In the genomic region with DNA sequence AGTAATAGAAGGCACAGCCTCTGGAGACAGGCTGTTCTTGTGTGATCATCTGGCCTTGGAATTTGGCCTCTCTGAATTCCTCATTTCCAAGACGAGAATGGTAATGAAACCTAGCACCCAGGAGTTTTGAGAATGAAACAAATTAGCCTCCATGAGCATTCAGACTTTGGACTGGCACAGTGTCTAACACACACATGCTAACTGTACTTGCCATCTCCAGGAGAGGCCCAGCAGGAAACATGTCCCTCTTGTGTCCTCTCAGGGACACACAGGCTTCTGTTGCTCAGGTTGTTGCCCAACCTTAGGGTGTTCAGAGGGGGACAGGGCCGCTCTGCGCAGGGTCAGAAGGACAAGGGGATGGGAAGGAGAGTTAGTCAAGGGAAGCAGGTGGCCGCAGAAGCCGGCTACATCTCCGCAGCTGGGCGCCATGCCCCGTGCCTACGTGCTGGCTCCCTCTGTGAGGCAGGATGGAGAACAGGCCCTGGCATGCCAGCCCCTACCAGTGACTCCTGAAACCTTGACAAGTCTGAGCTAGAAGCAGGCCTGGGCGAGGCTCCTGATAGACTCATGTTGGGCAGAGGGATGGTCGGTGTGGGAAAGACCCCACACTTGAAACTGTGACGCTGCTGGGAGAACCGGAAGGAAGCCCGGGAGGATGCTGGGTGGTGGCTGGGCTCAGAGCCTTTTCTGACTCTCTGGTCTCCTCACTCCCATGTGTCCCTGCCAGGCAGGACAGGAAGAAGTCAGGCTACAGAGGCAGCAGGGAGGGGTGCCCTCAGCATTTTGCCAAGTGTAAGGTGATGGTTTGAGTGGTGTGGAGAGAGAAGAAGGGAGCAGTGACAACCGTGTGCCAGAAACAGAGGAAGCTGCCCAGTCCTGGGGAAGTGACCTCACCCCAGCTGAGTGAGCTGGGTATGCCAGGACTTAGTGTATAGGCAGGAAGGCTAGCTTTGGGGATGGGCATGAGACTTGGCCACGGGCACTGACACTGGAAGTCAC, we compare ENCODE assay signal across 9 mouse cellular contexts. TPM values are rescaled to one million over a fixed set of nuclear protein-coding genes. Genes with fewer than 3 reads are reported as not detected.
A peak's percentile ranks its signal among the peaks of the same experiment; 100 is the strongest.
DNase-seq lines count a peak whose midpoint lies in the region; ATAC-seq and TF ChIP-seq lines count a peak whose summit lies in the region.
"Had no signal": no experiment of that assay in that cellular context is flagged by ENCODE, and none has a peak within 500 bp of the region (broad histone marks: within the 10 kb centered on the region; RNA-seq: fewer than 3 reads in every experiment).

No protein-coding gene starts in this region.

- no peak overlapping the region for H3K9ac ChIP-seq in forebrain, embryonic 12.5 days
- no peak overlapping the region for H3K9ac ChIP-seq in forebrain, postnatal 0 days
- no peak overlapping the region for H3K9ac ChIP-seq in intestine, postnatal 0 days (ENCODE audit: low read depth, low read length)
- H3K9ac ChIP-seq: heart, embryonic 13.5 days had no signal

- WGBS in forebrain, embryonic 12.5 days: 82% methylated on average over 16 of the region's 16 CpGs
- 73% methylated on average over 16 of the region's 16 CpGs for WGBS in forebrain, postnatal 0 days
- 68% methylated on average over 16 of the region's 16 CpGs for WGBS in intestine, postnatal 0 days

- no peak overlapping the region for H3K4me2 ChIP-seq in forebrain, embryonic 12.5 days
- H3K4me2 ChIP-seq in forebrain, postnatal 0 days (ENCODE audit: low read depth): no peak overlapping the region
- no peak overlapping the region for H3K4me2 ChIP-seq in intestine, postnatal 0 days (replicated peaks; ENCODE audit: low read depth)
- H3K4me2 ChIP-seq: heart, embryonic 13.5 days had no signal

- H3K27me3 ChIP-seq in forebrain, embryonic 12.5 days: no peaks in the 10 kb centered on the region; the same call in 1 of the 2 replicates
- H3K27me3 ChIP-seq in forebrain, postnatal 0 days (ENCODE audit: insufficient read depth, low read length): no peaks in the 10 kb centered on the region
- no peaks in the 10 kb centered on the region for H3K27me3 ChIP-seq in intestine, postnatal 0 days (replicated peaks; ENCODE audit: control insufficient read depth, insufficient read depth, low read length)

- no peak for DNase-seq in forebrain, postnatal 0 days
- DNase-seq in lung, postnatal 10 days: peak; percentile 25
- no peak for DNase-seq in lung, postnatal 25 days (ENCODE audit: low spot score)
- peak; percentile 44 for DNase-seq in urinary bladder, postnatal 25 days (ENCODE audit: low spot score)
- no peak for DNase-seq in retina, embryonic 14.5 days (ENCODE audit: low spot score)
- DNase-seq in frontal cortex, postnatal 25 days (ENCODE audit: low spot score in 2 of 2): no peak

- no peak for ATAC-seq in forebrain, embryonic 12.5 days (ENCODE audit: low FRiP score)
- no peak; the same call in 1 of the 2 replicates for ATAC-seq in forebrain, postnatal 0 days
- peak; percentile 85 for ATAC-seq in intestine, postnatal 0 days

- no peak for TF ChIP-seq CTCF in forebrain, postnatal 0 days (IDR thresholded peaks at IDR 0.05; ENCODE audit: low read depth)
- TF ChIP-seq CTCF in intestine, postnatal 0 days (IDR thresholded peaks at IDR 0.05; ENCODE audit: low read depth): peak; percentile 69

- H3K9me3 ChIP-seq in forebrain, embryonic 12.5 days: no peaks in the 10 kb centered on the region
- no peaks in the 10 kb centered on the region for H3K9me3 ChIP-seq in forebrain, postnatal 0 days (ENCODE audit: low read length)
- H3K9me3 ChIP-seq in intestine, postnatal 0 days (ENCODE audit: control insufficient read depth): no peaks in the 10 kb centered on the region
- H3K9me3 ChIP-seq: heart, embryonic 13.5 days had no signal

- H3K4me1 ChIP-seq in forebrain, embryonic 12.5 days: peaks cover 61% of the 10 kb centered on the region
- no peaks in the 10 kb centered on the region for H3K4me1 ChIP-seq in forebrain, postnatal 0 days (ENCODE audit: insufficient read depth)
- H3K4me1 ChIP-seq in intestine, postnatal 0 days (replicated peaks; ENCODE audit: control insufficient read depth, insufficient read depth, low read length): peaks cover 20% of the 10 kb centered on the region

- H3K36me3 ChIP-seq in forebrain, embryonic 12.5 days (replicated peaks): no peaks in the 10 kb centered on the region
- no peaks in the 10 kb centered on the region for H3K36me3 ChIP-seq in forebrain, postnatal 0 days (ENCODE audit: insufficient read depth)
- no peaks in the 10 kb centered on the region for H3K36me3 ChIP-seq in intestine, postnatal 0 days (ENCODE audit: control insufficient read depth, insufficient read depth)
- H3K36me3 ChIP-seq: heart, embryonic 13.5 days had no signal

- no peak overlapping the region for H3K4me3 ChIP-seq in forebrain, embryonic 12.5 days (replicated peaks)
- H3K4me3 ChIP-seq in forebrain, postnatal 0 days (ENCODE audit: low read depth, low read length): no peak overlapping the region
- no peak overlapping the region for H3K4me3 ChIP-seq in intestine, postnatal 0 days (ENCODE audit: low read depth, low read length)
- H3K4me3 ChIP-seq: heart, embryonic 13.5 days had no signal

- H3K27ac ChIP-seq in forebrain, embryonic 12.5 days: peak overlapping the region; percentile 42; the same call in 1 of the 2 replicates
- H3K27ac ChIP-seq in forebrain, postnatal 0 days (ENCODE audit: low read depth, low read length): no peak overlapping the region
- H3K27ac ChIP-seq in intestine, postnatal 0 days (ENCODE audit: low read depth, low read length): peak overlapping the region; percentile 80
- H3K27ac ChIP-seq: heart, embryonic 13.5 days had no signal

RNA-seq across cellular contexts. Expression of gene Nectin1, which starts 33.9 kb away (rescaled TPM):
- polyA plus RNA-seq in forebrain, embryonic 12.5 days (2016; fragmentation: Nextera tagmentation; extraction: Ambion mirVana): 11.4 and 12.1 TPM in 2 replicates
- 29.5 and 43.7 TPM in 2 replicates for total RNA-seq in forebrain, postnatal 0 days (2014; rRNA removed)
- polyA plus RNA-seq in forebrain, postnatal 0 days (2015; fragmentation: Nextera tagmentation; extraction: Ambion mirVana): 7.2 and 11.8 TPM in 2 replicates
- polyA plus RNA-seq in intestine, postnatal 0 days (2015; fragmentation: Nextera tagmentation; extraction: Ambion mirVana): 4.7 and 5.5 TPM in 2 replicates

Comparison
In these comparisons a context has a peak if more than half of its experiments do, and no peak if none do; other contexts are left out.
1. DNase-seq: peak in lung, postnatal 10 days (single experiment) and urinary bladder, postnatal 25 days (single experiment); none in forebrain, postnatal 0 days (single experiment), lung, postnatal 25 days (single experiment), retina, embryonic 14.5 days (single experiment) and frontal cortex, postnatal 25 days (0 of 2).